Mouse (Mus musculus) heart, embryonic 15.5 days (tissue): Measurements from ENCODE around the gene Gm10322. TPM values are rescaled to one million over a fixed set of nuclear protein-coding genes. Genes with fewer than 3 reads are reported as not detected.

Experiments used
- ATAC-seq: fragments of 200-750 bp; cut with Nextera tagmentation; replicated peaks from 2 replicates; pipeline ENCODE4 v1.8.0; 2017; ENCODE audit warnings: low read depth, moderate TSS enrichment; ENCODE audit not compliant: insufficient number of reproducible peaks, insufficient read depth, low FRiP score
- H3K27ac ChIP-seq: fragments of 300-500 bp; sonication (generic); 2 replicates; pipeline ENCODE4 v1.5.1; 2015; ENCODE audit warnings: mild to moderate bottlenecking, inconsistent platforms
- H3K27me3 ChIP-seq: fragments of 300-500 bp; sonication (generic); 2 replicates; pipeline ENCODE4 v1.6.1; 2015; ENCODE audit warnings: inconsistent platforms
- H3K36me3 ChIP-seq: fragments of 300-500 bp; sonication (generic); 2 replicates; pipeline ENCODE4 v1.6.1; 2015; ENCODE audit warnings: mild to moderate bottlenecking, inconsistent platforms
- H3K4me1 ChIP-seq: fragments of 300-500 bp; sonication (generic); replicated peaks from 2 replicates; pipeline ENCODE4 v1.6.1; 2015; ENCODE audit warnings: inconsistent platforms
- H3K4me2 ChIP-seq: fragments of 300-500 bp; sonication (generic); 2 replicates; pipeline ENCODE4 v1.6.1; 2015; ENCODE audit warnings: inconsistent platforms, mild to moderate bottlenecking, moderate library complexity
- H3K4me3 ChIP-seq: fragments of 300-500 bp; sonication (generic); 2 replicates; pipeline ENCODE4 v1.5.1; 2015; ENCODE audit warnings: mild to moderate bottlenecking, inconsistent platforms
- H3K9ac ChIP-seq: fragments of 300-500 bp; sonication (generic); 2 replicates; pipeline ENCODE4 v1.6.1; 2015; ENCODE audit warnings: mild to moderate bottlenecking, inconsistent platforms
- H3K9me3 ChIP-seq: fragments of 300-500 bp; sonication (generic); replicated peaks from 2 replicates; pipeline ENCODE4 v1.6.1; 2016; ENCODE audit warnings: inconsistent platforms
- WGBS: fragments of 180-500 bp; shearing (Covaris S2); methylation state at CpG from one replicate; pipeline ENCODE4 v1.1.7; 2015; ENCODE audit warnings: mixed read lengths; 5-methylcytosine and 5-hydroxymethylcytosine counted together
- polyA plus RNA-seq: library from polyadenylated mRNA; unstranded; fragments of >200 nt; fragmentation: Nextera tagmentation; extraction: Ambion mirVana; gene quantifications from 2 replicates; pipeline ENCODE4 v1.2.1, GENCODE M21; 2015

The Gm10322 gene
- polyA plus RNA-seq: not detected in 2 replicates

GRCm38 (mm10) chr10:59615981-59616520 is at the start of gene Gm10322:
Gene Gm10322 (plus strand): TSS chr10:59616063.
- H3K4me3 ChIP-seq: peak within 1 kb of the TSS; percentile 85
- WGBS: under 1% methylated on average over 38 of the region's 51 CpGs
- H3K4me1 ChIP-seq: peaks cover 26% of the 10 kb centered on the region
- H3K9ac ChIP-seq: peak within 1 kb of the TSS; percentile 90
- H3K4me2 ChIP-seq: peak within 1 kb of the TSS; percentile 86
- peak; percentile 79 for ATAC-seq
- H3K27me3 ChIP-seq: no peaks in the 10 kb centered on the region
- no peaks in the 10 kb centered on the region for H3K9me3 ChIP-seq
- H3K27ac ChIP-seq: peak within 1 kb of the TSS; percentile 90
- H3K36me3 ChIP-seq: no peaks in the 10 kb centered on the region

- Histone ChIP-seq H3K27ac (no peak overlapping the region), H3K4me2 (no peak overlapping the region), H3K9ac (no peak overlapping the region), H3K36me3 (no peaks in the 10 kb centered on the region), H3K27me3 (no peaks in the 10 kb centered on the region), H3K4me3 (no peak overlapping the region), H3K4me1 (peaks cover 9% of the 10 kb centered on the region), H3K9me3 (no peaks in the 10 kb centered on the region)
- ATAC-seq: no peak
- WGBS: 82% methylated on average over 13 of the region's 13 CpGs
Observed at GRCm38 (mm10) chr10:59566968-59567367, 48.9 kb upstream of the Gm10322 start.

GRCm38 (mm10) chr10:59568665-59569480 is 47.0 kb upstream of the Gm10322 start:
- peaks cover 9% of the 10 kb centered on the region for H3K4me1 ChIP-seq
- no peak for ATAC-seq

GRCm38 (mm10) chr10:59569481-59569869 is 46.4 kb upstream of the Gm10322 start:
- H3K4me1 ChIP-seq: peaks cover 9% of the 10 kb centered on the region
- H3K9me3 ChIP-seq: 0 out of 2 replicates have a peak, but pooled peaks cover 3% of the 10 kb centered on the region
- no peak overlapping the region for H3K27ac ChIP-seq
- no peak overlapping the region for H3K4me2 ChIP-seq
- no peak overlapping the region for H3K4me3 ChIP-seq
- no peaks in the 10 kb centered on the region for H3K27me3 ChIP-seq
- 0 out of 2 replicates have a peak, but pooled peaks cover 4% of the 10 kb centered on the region for H3K36me3 ChIP-seq
- H3K9ac ChIP-seq: no peak overlapping the region
- whole genome bisulfite sequencing: 87% methylated on average over 1 of the region's 1 CpGs
- ATAC-seq: no peak

More at GRCm38 (mm10) chr10:59568665-59569480, 47.0 kb upstream of the Gm10322 start:
- Histone ChIP-seq H3K36me3 (0 out of 2 replicates have a peak, but pooled peaks cover 4% of the 10 kb centered on the region), H3K9ac (no peak overlapping the region), H3K9me3 (no peaks in the 10 kb centered on the region), H3K27me3 (no peaks in the 10 kb centered on the region), H3K4me2 (no peak overlapping the region), H3K4me3 (no peak overlapping the region), H3K27ac (no peak overlapping the region)
- WGBS: 82% methylated on average over 10 of the region's 10 CpGs

GRCm38 (mm10) chr10:59570360-59570759 is 45.5 kb upstream of the Gm10322 start:
- Histone ChIP-seq H3K27ac (peak overlapping the region; percentile 61), H3K27me3 (no peaks in the 10 kb centered on the region), H3K4me3 (no peak overlapping the region), H3K9me3 (0 out of 2 replicates have a peak, but pooled peaks cover 3% of the 10 kb centered on the region), H3K4me2 (no peak overlapping the region), H3K36me3 (0 out of 2 replicates have a peak, but pooled peaks cover 4% of the 10 kb centered on the region), H3K4me1 (peaks cover 9% of the 10 kb centered on the region), H3K9ac (no peak overlapping the region)
- no peak for ATAC-seq
- 79% methylated on average over 6 of the region's 6 CpGs for WGBS

- Histone ChIP-seq H3K27ac (peak overlapping the region; percentile 61), H3K4me1 (peaks cover 9% of the 10 kb centered on the region), H3K36me3 (0 out of 2 replicates have a peak, but pooled peaks cover 4% of the 10 kb centered on the region), H3K9ac (no peak overlapping the region), H3K4me3 (no peak overlapping the region), H3K27me3 (no peaks in the 10 kb centered on the region), H3K4me2 (no peak overlapping the region), H3K9me3 (0 out of 2 replicates have a peak, but pooled peaks cover 3% of the 10 kb centered on the region)
- ATAC-seq: no peak
- 57% methylated on average over 2 of the region's 2 CpGs for WGBS
Observed at GRCm38 (mm10) chr10:59570780-59571179, 45.1 kb upstream of the Gm10322 start.

- Histone ChIP-seq H3K4me2 (no peak overlapping the region), H3K9me3 (0 out of 2 replicates have a peak, but pooled peaks cover 3% of the 10 kb centered on the region), H3K9ac (no peak overlapping the region), H3K36me3 (0 out of 2 replicates have a peak, but pooled peaks cover 4% of the 10 kb centered on the region), H3K4me1 (peaks cover 13% of the 10 kb centered on the region), H3K4me3 (no peak overlapping the region), H3K27me3 (no peaks in the 10 kb centered on the region), H3K27ac (peak overlapping the region; percentile 41; the same call in 1 of the 2 replicates)
- peak; percentile 66 for ATAC-seq
- WGBS: 77% methylated on average over 4 of the region's 4 CpGs
Observed at GRCm38 (mm10) chr10:59571273-59571672, 44.6 kb upstream of the Gm10322 start.

- H3K4me3 ChIP-seq: no peak overlapping the region
- H3K9ac ChIP-seq: no peak overlapping the region
- H3K4me2 ChIP-seq: no peak overlapping the region
- WGBS: 68% methylated on average over 5 of the region's 5 CpGs
- ATAC-seq: no peak
- H3K36me3 ChIP-seq: 0 out of 2 replicates have a peak, but pooled peaks cover 4% of the 10 kb centered on the region
- no peaks in the 10 kb centered on the region for H3K27me3 ChIP-seq
- H3K27ac ChIP-seq: peak overlapping the region; percentile 14
- H3K9me3 ChIP-seq: 0 out of 2 replicates have a peak, but pooled peaks cover 3% of the 10 kb centered on the region
- H3K4me1 ChIP-seq: peaks cover 17% of the 10 kb centered on the region
Observed at GRCm38 (mm10) chr10:59571964-59572363, 43.9 kb upstream of the Gm10322 start.

GRCm38 (mm10) chr10:59576305-59576704 is 39.6 kb upstream of the Gm10322 start:
- H3K9me3 ChIP-seq: 0 out of 2 replicates have a peak, but pooled peaks cover 3% of the 10 kb centered on the region
- peaks cover 18% of the 10 kb centered on the region for H3K4me1 ChIP-seq
- no peaks in the 10 kb centered on the region for H3K27me3 ChIP-seq
- no peak overlapping the region for H3K9ac ChIP-seq
- no peak overlapping the region for H3K4me2 ChIP-seq
- ATAC-seq: no peak
- H3K4me3 ChIP-seq: no peak overlapping the region
- peak overlapping the region; percentile 78 for H3K27ac ChIP-seq
- WGBS: 47% methylated on average over 5 of the region's 5 CpGs
- H3K36me3 ChIP-seq: 0 out of 2 replicates have a peak, but pooled peaks cover 4% of the 10 kb centered on the region

- Histone ChIP-seq H3K4me3 (no peak overlapping the region), H3K36me3 (peaks cover 2% of the 10 kb centered on the region; the same call in 1 of the 2 replicates), H3K4me2 (no peak overlapping the region), H3K27ac (peak overlapping the region; percentile 78), H3K4me1 (peaks cover 18% of the 10 kb centered on the region), H3K9ac (no peak overlapping the region), H3K27me3 (no peaks in the 10 kb centered on the region), H3K9me3 (0 out of 2 replicates have a peak, but pooled peaks cover 3% of the 10 kb centered on the region)
- peak; percentile 82 for ATAC-seq
- 54% methylated on average over 12 of the region's 12 CpGs for WGBS
Observed at GRCm38 (mm10) chr10:59577871-59578801, 37.7 kb upstream of the Gm10322 start.
